Mouse (Mus musculus) lung, embryonic 16.5 days (tissue): ENCODE measurements around the gene Eif4g2. TPM values are rescaled to one million over a fixed set of nuclear protein-coding genes. Genes with fewer than 3 reads are reported as not detected.

Experiments used
- polyA plus RNA-seq: library from polyadenylated mRNA; unstranded; fragments of >200 nt; fragmentation: Nextera tagmentation; extraction: Ambion mirVana; gene quantifications from 2 replicates; pipeline ENCODE4 v1.2.1, GENCODE M21; 2015

Gene Eif4g2
- polyA plus RNA-seq, 1 experiment from 2014 or later = 831 TPM

Other genes starting within 250 kb of the Eif4g2 start
- gene Rnf141, start 238.6 kb downstream of the Eif4g2 start, polyA plus RNA-seq = 37.5 and 37.7 TPM in 2 replicates
- 67.3 and 72.5 TPM in 2 replicates for gene Lyve1, start 219.8 kb downstream of the Eif4g2 start, polyA plus RNA-seq
- 6.7 and 8.4 TPM in 2 replicates for gene Mrvi1, start 100.6 kb downstream of the Eif4g2 start, polyA plus RNA-seq
- gene Ctr9, start 54.1 kb downstream of the Eif4g2 start, polyA plus RNA-seq = 59.6 and 62.9 TPM in 2 replicates